Mouse (Mus musculus) gastrocnemius, adult 18-20 months (tissue): ENCODE results near the gene Olfr1291-ps1. TPM values are rescaled to one million over a fixed set of nuclear protein-coding genes. Genes with fewer than 3 reads are reported as not detected.

ENCODE experiments used
- DNase-seq: peaks from one replicate; pipeline ENCODE4 v3.0.0; 2021; ENCODE audit warnings: low spot score
- long read RNA-seq, 2 experiments: library from polyadenylated mRNA; stranded (forward); transcript quantifications; one replicate each; pipeline ENCODE4 v2.0.0; 2021
- total RNA-seq, 2 experiments: library from RNA; stranded (reverse); gene quantifications; 2 replicates each; pipeline ENCODE4 v1.2.3; 2021

Olfr1291-ps1 gene
- total RNA-seq, result not detected
- long read RNA-seq, experiment 1, result 0 reads
- long read RNA-seq, experiment 2, result 0 reads

- DNase-seq, result no peak
Measured at GRCm38 (mm10) chr2:111496880-111497279, at the start of gene Olfr1291-ps1. Gene Olfr1291-ps1, plus strand, starts transcription at chr2:111497180.

- DNase-seq, result no peak
Measured at GRCm38 (mm10) chr2:111448842-111449241, 48.1 kb upstream of the Olfr1291-ps1 start, which contains the start of gene Olfr1287. Gene Olfr1287, plus strand, starts transcription at chr2:111449142.

- DNase-seq, result no peak
Measured at GRCm38 (mm10) chr2:111473801-111474200, 23.2 kb upstream of the Olfr1291-ps1 start, which contains the start of gene Olfr1288. Gene Olfr1288, plus strand, starts transcription at chr2:111474101.

GRCm38 (mm10) chr2:111480519-111480918 is 16.5 kb upstream of the Olfr1291-ps1 start, which contains the start of gene Olfr1289:
Gene Olfr1289, plus strand, starts transcription at chr2:111480819.
- no peak for DNase-seq

- DNase-seq, result no peak
Measured at GRCm38 (mm10) chr2:111493729-111494128, 3.3 kb upstream of the Olfr1291-ps1 start, which contains the start of gene Olfr1290. Gene Olfr1290, minus strand, starts transcription at chr2:111493829.

- DNase-seq, result no peak
Measured at GRCm38 (mm10) chr2:111517451-111517850, 20.5 kb downstream of the Olfr1291-ps1 start.

GRCm38 (mm10) chr2:111524903-111525302 is 27.9 kb downstream of the Olfr1291-ps1 start, which contains the start of gene Olfr1293-ps:
Gene Olfr1293-ps, plus strand, starts transcription at chr2:111525203.
- DNase-seq, result no peak

GRCm38 (mm10) chr2:111540191-111540590 is 43.2 kb downstream of the Olfr1291-ps1 start, which contains the start of gene Olfr1294:
Gene Olfr1294, minus strand, starts transcription at chr2:111540291.
- no peak for DNase-seq

Other genes starting within 250 kb of the Olfr1291-ps1 start
- gene Olfr1276, start 242.7 kb upstream of the Olfr1291-ps1 start, total RNA-seq, result not detected
- gene Olfr1277, start 223.1 kb upstream of the Olfr1291-ps1 start, total RNA-seq, result not detected
- not detected for gene Olfr1278, start 207.0 kb upstream of the Olfr1291-ps1 start, total RNA-seq
- gene Olfr1279, start 196.5 kb upstream of the Olfr1291-ps1 start, total RNA-seq, result not detected
- not detected for gene Olfr1280, start 183.2 kb upstream of the Olfr1291-ps1 start, total RNA-seq
- not detected for gene Olfr1281, start 170.7 kb upstream of the Olfr1291-ps1 start, total RNA-seq
- not detected for gene Olfr1282, start 161.1 kb upstream of the Olfr1291-ps1 start, total RNA-seq
- gene Olfr1283, start 130.4 kb upstream of the Olfr1291-ps1 start, total RNA-seq, result not detected
- gene Olfr1284, start 121.7 kb upstream of the Olfr1291-ps1 start, total RNA-seq, result not detected
- not detected for gene Olfr1286, start 74.1 kb upstream of the Olfr1291-ps1 start, total RNA-seq
- gene Olfr1287, start 48.0 kb upstream of the Olfr1291-ps1 start, total RNA-seq, result not detected
- gene Olfr1288, start 23.1 kb upstream of the Olfr1291-ps1 start, total RNA-seq, result not detected
- gene Olfr1289, start 16.4 kb upstream of the Olfr1291-ps1 start, total RNA-seq, result not detected
- gene Olfr1290, start 3.4 kb upstream of the Olfr1291-ps1 start, total RNA-seq, result not detected
- not detected for gene Olfr1293-ps, start 28.0 kb downstream of the Olfr1291-ps1 start, total RNA-seq
- gene Olfr1294, start 43.1 kb downstream of the Olfr1291-ps1 start, total RNA-seq, result not detected
- not detected for gene Olfr1295, start 72.5 kb downstream of the Olfr1291-ps1 start, total RNA-seq
- gene Olfr1297, start 129.3 kb downstream of the Olfr1291-ps1 start, total RNA-seq, result not detected
- not detected for gene Olfr1298, start 152.0 kb downstream of the Olfr1291-ps1 start, total RNA-seq
- not detected for gene Olfr1299, start 164.2 kb downstream of the Olfr1291-ps1 start, total RNA-seq